Mouse (Mus musculus): ENCODE results near the gene Ptpru.

Gene Ptpru

GRCm38 (mm10) chr4:131837872-131838524 lies at the start of gene Ptpru:
Gene Ptpru, minus strand, starts transcription at chr4:131838288.
- peak; percentile 91 to 92 for DNase-seq (ENCODE audit: low spot score in 2 of 2)

GRCm38 (mm10) chr4:131885376-131885775 lies 47.3 kb upstream of the Ptpru start:
- DNase-seq (ENCODE audit: low spot score in 2 of 2), result no peak

DNA sequence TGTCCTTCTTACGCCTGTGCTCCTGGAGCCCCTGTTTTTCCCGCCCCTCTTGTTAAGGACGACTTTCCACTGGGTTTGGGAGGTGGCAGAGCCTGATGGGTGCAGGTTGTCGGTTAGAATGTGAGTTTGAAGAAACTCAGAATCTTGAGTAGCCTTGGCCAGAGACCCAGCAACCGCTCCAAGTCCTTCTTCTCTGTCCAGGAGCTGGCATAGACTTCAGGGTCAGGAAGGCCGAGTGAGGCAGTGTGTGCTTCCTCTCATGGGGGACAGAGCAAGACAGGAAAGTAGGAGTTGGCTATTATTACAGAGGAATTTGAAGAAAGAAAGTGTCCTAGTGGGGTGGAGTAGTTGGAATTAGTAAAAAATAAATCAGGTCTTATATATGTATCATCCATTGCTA lies 45.5 kb upstream of the Ptpru start:
- DNase-seq (ENCODE audit: low spot score in 2 of 2), result no peak

GRCm38 (mm10) chr4:131881306-131881705 lies 43.2 kb upstream of the Ptpru start:
- DNase-seq (ENCODE audit: low spot score in 2 of 2), result no peak

DNA sequence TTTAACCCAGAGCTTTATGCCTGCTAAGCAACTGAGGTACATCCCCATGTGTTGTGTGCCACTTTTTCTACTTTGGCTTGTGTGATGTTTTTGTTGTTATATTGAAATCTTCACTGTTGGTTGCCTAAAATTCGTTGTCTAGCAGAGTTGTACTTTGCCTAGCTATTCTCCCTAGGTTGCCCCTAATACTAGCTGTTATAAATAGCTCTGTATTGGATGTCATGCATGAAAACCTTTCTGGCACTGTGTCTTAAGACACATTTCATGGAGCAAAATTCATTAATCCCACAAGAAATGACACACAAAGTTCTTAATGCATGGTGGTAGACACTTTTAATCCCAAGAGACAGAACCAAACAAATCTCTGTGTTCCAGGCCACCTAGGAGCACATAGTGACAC lies 41.6 kb upstream of the Ptpru start:
- DNase-seq (ENCODE audit: low spot score in 2 of 2), result no peak

DNA sequence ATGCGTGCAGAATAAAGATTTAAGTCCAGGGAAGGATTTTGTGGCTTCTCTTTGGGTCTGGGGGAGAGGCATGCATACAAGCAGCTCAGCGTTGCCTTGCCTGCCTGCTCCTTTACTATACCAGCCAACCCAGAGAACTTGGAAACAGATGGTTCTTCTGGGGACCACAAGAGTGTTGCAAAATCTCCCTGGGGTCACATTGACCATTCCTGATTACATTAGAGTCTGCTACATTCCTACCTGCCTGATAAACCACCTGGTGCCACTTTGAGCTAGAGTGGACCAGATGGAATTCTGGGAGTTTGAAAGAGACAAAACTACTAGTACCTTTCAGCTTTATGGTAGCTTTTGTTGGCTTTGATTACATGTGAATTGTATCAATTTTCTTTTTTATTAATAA lies 38.7 kb upstream of the Ptpru start:
- DNase-seq (ENCODE audit: low spot score in 2 of 2), result no peak

DNA sequence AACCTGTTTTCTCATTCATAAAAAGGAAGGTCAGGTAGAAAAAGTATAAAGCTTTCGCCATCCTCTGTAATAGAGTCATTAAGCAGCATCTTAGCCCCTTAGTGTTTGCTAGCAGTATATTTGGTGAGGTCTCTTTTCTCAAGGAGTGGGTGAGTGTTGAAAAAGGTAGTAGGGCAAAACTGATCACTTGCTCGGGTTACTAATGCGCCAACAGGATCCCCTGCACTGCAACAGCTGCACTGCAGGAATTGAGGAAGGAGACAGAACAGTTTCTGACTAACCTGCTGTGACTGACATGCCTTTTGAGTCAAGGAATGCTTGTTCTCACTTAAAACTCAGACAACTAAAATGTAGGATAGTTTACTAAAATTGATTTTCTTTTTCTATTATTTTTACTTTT lies 37.2 kb upstream of the Ptpru start:
- no peak for DNase-seq (ENCODE audit: low spot score in 2 of 2)

GRCm38 (mm10) chr4:131874567-131874966 lies 36.5 kb upstream of the Ptpru start:
- peak in 1 of 2 experiments; percentile 16 for DNase-seq (ENCODE audit: low spot score in 2 of 2)

- no peak for DNase-seq (ENCODE audit: low spot score in 2 of 2)
Observed at GRCm38 (mm10) chr4:131874169-131874536, 36.1 kb upstream of the Ptpru start.

- DNase-seq (ENCODE audit: low spot score in 2 of 2), result peak; percentile 86 to 91
Observed at GRCm38 (mm10) chr4:131873293-131874168, 35.4 kb upstream of the Ptpru start, which contains the start of gene Srsf4. Gene Srsf4, plus strand, starts transcription at chr4:131873617.

- peak in 1 of 2 experiments; percentile 6 for DNase-seq (ENCODE audit: low spot score in 2 of 2)
Observed at GRCm38 (mm10) chr4:131872672-131873292, 34.7 kb upstream of the Ptpru start.

DNA sequence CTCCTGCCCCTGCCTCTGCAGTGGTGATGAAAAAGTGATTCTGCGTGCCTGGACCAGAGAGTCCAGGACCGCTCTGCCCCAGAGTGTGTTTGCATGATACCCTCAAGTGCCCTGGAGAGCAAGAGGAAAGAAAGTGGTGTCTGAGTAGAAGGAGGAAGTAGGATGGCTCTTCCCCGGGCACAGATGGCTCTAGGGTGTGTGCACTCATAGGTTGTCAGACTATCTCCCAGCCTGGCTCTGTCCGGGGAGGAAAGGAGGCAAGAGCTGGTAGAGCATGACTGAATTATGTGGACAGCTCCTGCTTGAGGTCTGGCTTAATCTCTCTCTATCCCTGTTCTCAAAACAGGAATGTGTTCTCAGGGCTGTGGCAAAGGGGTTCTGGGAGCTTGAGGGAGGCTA lies 23.3 kb upstream of the Ptpru start:
- DNase-seq (ENCODE audit: low spot score in 2 of 2), result no peak

GRCm38 (mm10) chr4:131860492-131861340 lies 22.6 kb upstream of the Ptpru start:
- peak; percentile 75 to 89 for DNase-seq (ENCODE audit: low spot score in 2 of 2)

- no peak for DNase-seq (ENCODE audit: low spot score in 2 of 2)
Observed at GRCm38 (mm10) chr4:131854950-131855349, 16.9 kb upstream of the Ptpru start.

DNA sequence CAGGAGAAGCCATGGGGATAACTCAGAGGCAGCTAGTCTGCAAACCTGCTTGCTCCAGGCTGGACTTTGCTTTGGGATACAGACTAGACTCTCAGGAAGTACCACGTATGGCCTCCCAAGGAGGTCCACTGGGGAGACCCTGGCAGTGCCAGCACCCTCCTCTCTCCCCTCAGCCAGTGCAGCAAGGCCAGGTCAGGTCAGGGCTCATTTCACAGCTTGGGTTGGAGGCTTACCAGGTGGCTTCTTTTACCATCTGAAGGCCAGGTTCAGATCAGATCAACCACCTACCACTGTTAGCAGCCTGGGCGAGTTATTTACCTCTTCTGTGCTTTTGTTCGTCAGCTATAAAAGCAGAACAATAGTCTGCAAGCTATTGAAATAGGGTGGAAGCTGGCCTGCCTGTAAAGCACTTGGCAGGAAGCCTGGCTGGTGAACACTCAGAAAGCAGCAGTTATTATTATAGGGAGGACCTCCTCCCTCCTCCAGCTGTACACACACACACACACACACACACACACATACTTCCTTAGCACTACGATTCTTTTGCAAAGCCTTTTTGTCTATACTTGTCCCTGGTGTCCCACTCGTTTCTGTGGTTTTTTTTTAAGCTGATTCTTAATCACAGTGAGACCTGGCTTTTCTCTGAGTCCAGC lies 12.0 kb upstream of the Ptpru start:
- peak in 1 of 2 experiments; percentile 62 for DNase-seq (ENCODE audit: low spot score in 2 of 2)

DNA sequence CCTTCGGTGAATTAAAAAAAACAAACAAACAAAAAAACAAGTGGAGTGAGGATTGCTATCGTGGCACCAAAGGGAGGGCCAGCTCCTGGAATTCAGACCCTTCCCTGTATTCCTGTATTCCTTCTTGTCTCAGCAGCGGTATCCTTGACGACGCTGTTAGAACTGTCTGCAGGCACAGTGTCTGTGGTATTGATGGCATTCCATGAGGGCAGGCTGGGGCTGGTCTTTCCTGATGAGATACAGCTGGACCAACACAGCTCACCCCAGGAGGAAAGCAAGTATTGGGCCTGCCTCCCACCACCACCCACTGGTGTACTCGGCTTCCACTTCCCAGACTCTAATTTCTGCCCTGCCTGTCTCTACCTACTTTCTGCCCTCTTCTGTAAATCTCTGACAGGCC lies 10.0 kb upstream of the Ptpru start:
- DNase-seq (ENCODE audit: low spot score in 2 of 2), result no peak

- no peak for DNase-seq (ENCODE audit: low spot score in 2 of 2)
Observed at GRCm38 (mm10) chr4:131845991-131846778, 8.1 kb upstream of the Ptpru start.

- DNase-seq (ENCODE audit: low spot score in 2 of 2), result peak; percentile 93 to 96
Observed at GRCm38 (mm10) chr4:131843290-131843743, 5.2 kb upstream of the Ptpru start, which contains the start of gene Mecr. Gene Mecr, plus strand, starts transcription at chr4:131843470.

DNA sequence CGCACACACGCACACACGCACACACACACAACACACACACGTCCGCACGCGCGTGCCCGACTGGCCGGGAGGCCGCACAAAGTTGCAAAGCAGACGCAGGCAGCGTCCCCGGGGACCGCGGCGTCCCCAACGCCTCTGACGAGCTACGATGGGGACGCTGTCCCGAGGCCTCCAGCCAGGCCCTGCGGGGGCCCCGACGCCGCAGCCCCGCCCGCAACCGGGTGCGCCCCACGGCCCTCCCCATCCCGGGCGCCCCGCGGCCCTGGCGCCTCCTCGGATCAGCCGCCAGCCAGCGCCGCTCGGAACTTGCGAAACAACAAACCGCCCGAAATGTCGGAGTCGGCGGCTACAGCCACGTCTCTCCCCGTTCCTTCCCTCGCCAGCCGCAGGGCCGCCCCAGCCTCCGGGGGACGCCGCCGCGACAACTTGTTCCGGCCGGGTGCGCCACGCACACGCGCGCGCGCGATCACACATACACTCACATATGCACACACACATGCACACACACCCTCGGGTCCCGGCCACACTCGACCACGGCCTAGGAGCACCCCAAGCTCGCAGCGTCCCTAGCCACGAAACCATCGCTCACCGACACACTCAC lies 1.1 kb downstream of the Ptpru start:
- no peak for DNase-seq (ENCODE audit: low spot score in 2 of 2)
